In the genomic region with DNA sequence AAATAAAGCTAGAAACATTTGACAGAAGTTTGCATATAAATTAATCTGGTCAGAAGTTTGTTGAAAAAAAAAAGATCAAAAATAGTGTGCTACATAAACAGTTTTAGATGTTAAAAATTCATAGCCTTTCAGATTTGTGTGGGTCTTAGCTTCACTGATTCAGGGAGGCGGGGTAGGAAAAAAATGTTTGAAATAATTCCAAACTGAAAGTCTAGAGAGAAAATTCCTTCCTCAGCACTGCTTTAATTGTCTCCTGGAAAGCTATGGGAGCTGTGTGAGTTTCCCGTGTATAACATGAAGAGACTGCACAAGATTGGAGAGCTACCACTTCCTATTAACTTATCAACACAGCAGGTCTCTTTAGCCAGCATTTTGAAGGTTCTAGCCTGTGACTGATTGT, we compare ENCODE assay signal across 35 mouse cellular contexts. TPM values are rescaled to one million over a fixed set of nuclear protein-coding genes. Genes with fewer than 3 reads are reported as not detected.
"Had no signal": no experiment of that assay in that cellular context is flagged by ENCODE, and none has a peak within 500 bp of the region (broad histone marks: within the 10 kb centered on the region; RNA-seq: fewer than 3 reads in every experiment).

No protein-coding gene starts in this region.

- H3K9me3 ChIP-seq: heart, embryonic 10.5 days; heart, embryonic 12.5 days; heart, embryonic 13.5 days; heart, embryonic 15.5 days; hindbrain, embryonic 10.5 days; hindbrain, embryonic 12.5 days; hindbrain, embryonic 13.5 days; hindbrain, embryonic 15.5 days; intestine, embryonic 15.5 days; kidney, embryonic 15.5 days had no signal

- DNase-seq: heart, postnatal 10 days; heart, postnatal 14 days; heart, postnatal 36 days; heart, postnatal 4 days; kidney, adult 11 months; kidney, adult 18-20 months; kidney, adult 2 months; kidney, adult 8-10 months; kidney, adult 9 months; kidney, postnatal 10 days; kidney, postnatal 14 days; kidney, postnatal 25 days; kidney, postnatal 36 days; kidney, postnatal 4 days; layer of hippocampus, adult 9-11 months; layer of hippocampus, postnatal 36 days had no signal

- H3K9ac ChIP-seq: heart, embryonic 12.5 days; heart, embryonic 13.5 days; heart, embryonic 15.5 days; hindbrain, embryonic 12.5 days; hindbrain, embryonic 13.5 days; hindbrain, embryonic 14.5 days; hindbrain, embryonic 15.5 days; intestine, embryonic 15.5 days; kidney, embryonic 15.5 days had no signal

- H3K36me3 ChIP-seq: heart, embryonic 10.5 days; heart, embryonic 12.5 days; heart, embryonic 13.5 days; heart, embryonic 15.5 days; hindbrain, embryonic 10.5 days; hindbrain, embryonic 12.5 days; hindbrain, embryonic 13.5 days; hindbrain, embryonic 15.5 days; intestine, embryonic 15.5 days; kidney, embryonic 15.5 days had no signal

- H3K4me2 ChIP-seq: heart, embryonic 11.5 days; heart, embryonic 12.5 days; heart, embryonic 13.5 days; heart, embryonic 15.5 days; hindbrain, embryonic 12.5 days; hindbrain, embryonic 13.5 days; hindbrain, embryonic 14.5 days; hindbrain, embryonic 15.5 days; intestine, embryonic 15.5 days; kidney, embryonic 15.5 days had no signal

- ATAC-seq: hindbrain, embryonic 16.5 days; hindbrain, postnatal 0 days; inflammation-experienced regulatory T-cells, adult 6 months; intestine, embryonic 15.5 days; intestine, embryonic 16.5 days; intestine, postnatal 0 days had no signal

- H3K4me1 ChIP-seq: heart, embryonic 10.5 days; heart, embryonic 12.5 days; heart, embryonic 13.5 days; heart, embryonic 15.5 days; hindbrain, embryonic 10.5 days; hindbrain, embryonic 12.5 days; hindbrain, embryonic 13.5 days; hindbrain, embryonic 15.5 days; intestine, embryonic 15.5 days; kidney, embryonic 15.5 days had no signal

- H3K27ac ChIP-seq: heart, embryonic 10.5 days; heart, embryonic 13.5 days; heart, embryonic 15.5 days; hindbrain, embryonic 10.5 days; hindbrain, embryonic 12.5 days; hindbrain, embryonic 13.5 days; hindbrain, embryonic 14.5 days; hindbrain, embryonic 15.5 days; hindbrain, postnatal 0 days; intestine, embryonic 15.5 days; kidney, embryonic 15.5 days; kidney, postnatal 0 days; layer of hippocampus, adult 2 months had no signal

- H3K27me3 ChIP-seq: heart, embryonic 12.5 days; heart, embryonic 13.5 days; heart, embryonic 15.5 days; hindbrain, embryonic 12.5 days; hindbrain, embryonic 13.5 days; hindbrain, embryonic 15.5 days; intestine, embryonic 15.5 days; kidney, embryonic 15.5 days had no signal

- H3K4me3 ChIP-seq: heart, embryonic 10.5 days; heart, embryonic 12.5 days; heart, embryonic 13.5 days; heart, embryonic 15.5 days; hindbrain, embryonic 10.5 days; hindbrain, embryonic 12.5 days; hindbrain, embryonic 13.5 days; hindbrain, embryonic 15.5 days; intestine, embryonic 15.5 days; kidney, embryonic 15.5 days; layer of hippocampus, adult 2 months had no signal

RNA-seq across cellular contexts. Expression of gene Aplnr, which starts 11.5 kb away (rescaled TPM):
- polyA plus RNA-seq: inflammation-experienced regulatory T-cells, adult 6 months had no signal

RNA-seq across cellular contexts. Expression of gene Lrrc55, which starts 49.5 kb away (rescaled TPM):
- polyA plus RNA-seq: inflammation-experienced regulatory T-cells, adult 6 months had no signal
